In the genomic region with DNA sequence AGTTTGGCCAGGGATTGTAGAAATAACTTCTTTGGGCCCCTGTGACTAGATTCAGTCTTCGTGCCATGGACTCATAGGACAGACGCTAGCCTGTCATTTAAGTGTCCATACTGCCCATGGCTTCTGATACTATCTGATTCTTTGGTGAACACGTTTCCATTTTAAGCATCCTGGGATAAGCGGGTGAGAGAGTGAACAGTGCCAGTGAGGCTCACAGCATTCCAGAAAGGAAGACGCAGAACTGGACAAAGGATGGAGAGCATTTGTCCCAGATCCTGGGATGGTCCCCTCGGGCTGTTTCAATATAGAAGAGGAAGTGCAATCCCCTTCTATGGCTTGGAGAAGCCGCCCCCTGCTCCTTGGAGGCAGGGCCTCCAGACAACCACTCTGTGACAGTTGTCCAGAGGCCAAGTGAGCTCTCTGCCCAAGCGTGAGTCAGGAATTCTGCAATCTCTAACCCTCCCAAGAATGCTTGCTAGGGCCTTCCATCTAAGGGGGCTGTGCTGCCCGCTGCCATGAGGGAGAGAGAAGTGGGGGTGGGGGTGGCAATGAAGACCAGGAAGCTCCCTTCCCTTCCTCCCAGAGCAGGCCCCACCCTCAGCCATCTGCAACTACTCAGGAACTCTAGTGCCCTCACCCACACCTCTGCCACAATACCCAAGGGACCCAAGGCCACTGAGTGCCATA, we compare ENCODE assay signal across 7 mouse cellular contexts. TPM values are rescaled to one million over a fixed set of nuclear protein-coding genes. Genes with fewer than 3 reads are reported as not detected.
DNase-seq lines count a peak whose midpoint lies in the region; ATAC-seq lines count a peak whose summit lies in the region.

No protein-coding gene starts in this region.

- WGBS in embryonic facial prominence, embryonic 10.5 days, result 25% methylated on average over 9 of the region's 9 CpGs
- 7% methylated on average over 9 of the region's 9 CpGs for WGBS in heart, embryonic 12.5 days
- WGBS in limb, embryonic 11.5 days, result 40% methylated on average over 9 of the region's 9 CpGs
- WGBS in midbrain, embryonic 14.5 days, result 26% methylated on average over 9 of the region's 9 CpGs

- no peaks in the 10 kb centered on the region for H3K27me3 ChIP-seq in embryonic facial prominence, embryonic 10.5 days (replicated peaks; ENCODE audit: low read depth, poor library complexity, severe bottlenecking)
- no peaks in the 10 kb centered on the region for H3K27me3 ChIP-seq in heart, embryonic 12.5 days (replicated peaks)
- no peaks in the 10 kb centered on the region for H3K27me3 ChIP-seq in limb, embryonic 11.5 days (ENCODE audit: control insufficient read depth, insufficient read depth, low read length)
- no peaks in the 10 kb centered on the region for H3K27me3 ChIP-seq in midbrain, embryonic 14.5 days (ENCODE audit: control insufficient read depth, insufficient read depth, low read length)

- peak overlapping the region; percentile 52; the same call in 1 of the 2 replicates for H3K9ac ChIP-seq in heart, embryonic 12.5 days
- H3K9ac ChIP-seq in limb, embryonic 11.5 days (ENCODE audit: low read length), result peak overlapping the region; percentile 57
- peak overlapping the region; percentile 31; the same call in 1 of the 2 replicates for H3K9ac ChIP-seq in midbrain, embryonic 14.5 days (replicated peaks; ENCODE audit: low read length)

- no peaks in the 10 kb centered on the region for H3K9me3 ChIP-seq in embryonic facial prominence, embryonic 10.5 days
- no peaks in the 10 kb centered on the region for H3K9me3 ChIP-seq in heart, embryonic 12.5 days (replicated peaks)
- H3K9me3 ChIP-seq in limb, embryonic 11.5 days (ENCODE audit: control insufficient read depth, low read length), result no peaks in the 10 kb centered on the region
- no peaks in the 10 kb centered on the region for H3K9me3 ChIP-seq in midbrain, embryonic 14.5 days (ENCODE audit: control insufficient read depth, low read length)

- peak; percentile 83 for DNase-seq in adrenal gland, adult 2 months
- DNase-seq in embryonic facial prominence, embryonic 10.5 days (ENCODE audit: low spot score), result peak; percentile 36
- no peak for DNase-seq in limb, embryonic 11.5 days (ENCODE audit: low spot score)
- DNase-seq in midbrain, embryonic 14.5 days, result peak; percentile 30
- DNase-seq in thymus, postnatal 4 days, result no peak
- DNase-seq in retina, postnatal 1 day, result no peak

- H3K36me3 ChIP-seq in embryonic facial prominence, embryonic 10.5 days (replicated peaks), result no peaks in the 10 kb centered on the region
- no peaks in the 10 kb centered on the region for H3K36me3 ChIP-seq in heart, embryonic 12.5 days
- H3K36me3 ChIP-seq in limb, embryonic 11.5 days (ENCODE audit: control insufficient read depth, insufficient read depth, low read length), result no peaks in the 10 kb centered on the region
- H3K36me3 ChIP-seq in midbrain, embryonic 14.5 days (ENCODE audit: control insufficient read depth, insufficient read depth, low read length), result no peaks in the 10 kb centered on the region

- H3K27ac ChIP-seq in embryonic facial prominence, embryonic 10.5 days (replicated peaks), result peak overlapping the region; percentile 96
- peak overlapping the region; percentile 99 for H3K27ac ChIP-seq in heart, embryonic 12.5 days (ENCODE audit: poor library complexity, severe bottlenecking)
- peak overlapping the region; percentile 98 for H3K27ac ChIP-seq in limb, embryonic 11.5 days (replicated peaks; ENCODE audit: low read depth, low read length)
- peak overlapping the region; percentile 76 for H3K27ac ChIP-seq in midbrain, embryonic 14.5 days (replicated peaks; ENCODE audit: low read depth, low read length)

- ATAC-seq in heart, embryonic 12.5 days (ENCODE audit: insufficient number of reproducible peaks, low FRiP score), result peak; percentile 20; the same call in 1 of the 2 replicates
- no peak for ATAC-seq in limb, embryonic 11.5 days (ENCODE audit: insufficient number of reproducible peaks, low FRiP score, low TSS enrichment, low read depth)
- no peak for ATAC-seq in midbrain, embryonic 14.5 days (ENCODE audit: low FRiP score, low TSS enrichment)

- peak overlapping the region; percentile 59 for H3K4me2 ChIP-seq in heart, embryonic 12.5 days
- H3K4me2 ChIP-seq in limb, embryonic 11.5 days (ENCODE audit: low read depth, severe bottlenecking), result peak overlapping the region; percentile 48
- H3K4me2 ChIP-seq in midbrain, embryonic 14.5 days (ENCODE audit: low read length), result peak overlapping the region; percentile 14; the same call in 1 of the 2 replicates

- H3K4me3 ChIP-seq in embryonic facial prominence, embryonic 10.5 days, result peak overlapping the region; percentile 45
- peak overlapping the region; percentile 14; the same call in 1 of the 2 replicates for H3K4me3 ChIP-seq in heart, embryonic 12.5 days
- no peak overlapping the region for H3K4me3 ChIP-seq in limb, embryonic 11.5 days (ENCODE audit: low read depth, low read length)
- no peak overlapping the region for H3K4me3 ChIP-seq in midbrain, embryonic 14.5 days (replicated peaks; ENCODE audit: low read depth, low read length)

- peaks cover 90% of the 10 kb centered on the region for H3K4me1 ChIP-seq in embryonic facial prominence, embryonic 10.5 days
- H3K4me1 ChIP-seq in heart, embryonic 12.5 days (replicated peaks), result peaks cover 68% of the 10 kb centered on the region
- peaks cover 41% of the 10 kb centered on the region for H3K4me1 ChIP-seq in limb, embryonic 11.5 days (ENCODE audit: control insufficient read depth, insufficient read depth, low read length)
- H3K4me1 ChIP-seq in midbrain, embryonic 14.5 days (ENCODE audit: control insufficient read depth, insufficient read depth, low read length), result peaks cover 64% of the 10 kb centered on the region

RNA-seq across cellular contexts. Expression of gene Serpinh1, which starts 3.3 kb away (rescaled TPM):
- total RNA-seq in adrenal gland, adult 2 months (2021), result 100 to 1,000 TPM; 276 to 356 TPM
- polyA plus RNA-seq in adrenal gland, adult 2 months (2012; rRNA removed), result 358 and 377 TPM in 2 replicates
- 1,061 and 1,072 TPM in 2 replicates for polyA plus RNA-seq in embryonic facial prominence, embryonic 10.5 days (2016; fragmentation: Nextera tagmentation; extraction: Ambion mirVana)
- polyA plus RNA-seq in heart, embryonic 12.5 days (2016; fragmentation: Nextera tagmentation; extraction: Ambion mirVana), result 1,302 and 1,316 TPM in 2 replicates
- polyA plus RNA-seq in limb, embryonic 11.5 days (2014; fragmentation: Nextera tagmentation; extraction: Ambion mirVana), result 413 and 429 TPM in 2 replicates
- polyA plus RNA-seq in midbrain, embryonic 14.5 days (2014; fragmentation: Nextera tagmentation; extraction: Ambion mirVana), result 61.6 and 89.0 TPM in 2 replicates

RNA-seq across cellular contexts. Expression of gene Gdpd5, which starts 24.8 kb away (rescaled TPM):
- total RNA-seq in adrenal gland, adult 2 months (2021), result 10 to 100 TPM in 1 of 2 experiments, 1 to 10 TPM in 1; 7.2 to 12.9 TPM
- polyA plus RNA-seq in adrenal gland, adult 2 months (2012; rRNA removed), result 26.6 TPM in 2 replicates
- polyA plus RNA-seq in embryonic facial prominence, embryonic 10.5 days (2016; fragmentation: Nextera tagmentation; extraction: Ambion mirVana), result 21.4 TPM in 2 replicates
- polyA plus RNA-seq in heart, embryonic 12.5 days (2016; fragmentation: Nextera tagmentation; extraction: Ambion mirVana), result 28.5 and 28.8 TPM in 2 replicates
- polyA plus RNA-seq in limb, embryonic 11.5 days (2014; fragmentation: Nextera tagmentation; extraction: Ambion mirVana), result 7.9 and 8.5 TPM in 2 replicates
- 38.9 and 40.0 TPM in 2 replicates for polyA plus RNA-seq in midbrain, embryonic 14.5 days (2014; fragmentation: Nextera tagmentation; extraction: Ambion mirVana)

Comparison
In these comparisons a context has a peak if more than half of its experiments do, and no peak if none do; other contexts are left out.
1. DNase-seq: peak in adrenal gland, adult 2 months (single experiment), embryonic facial prominence, embryonic 10.5 days (single experiment) and midbrain, embryonic 14.5 days (single experiment); none in limb, embryonic 11.5 days (single experiment), thymus, postnatal 4 days (single experiment) and retina, postnatal 1 day (single experiment).
2. H3K4me3 ChIP-seq: peak in embryonic facial prominence, embryonic 10.5 days (single experiment) and heart, embryonic 12.5 days (single experiment); none in limb, embryonic 11.5 days (single experiment) and midbrain, embryonic 14.5 days (single experiment).
3. Peak in every context shown above with its lines, with median percentiles within 50 percentile points of each other: H3K27ac ChIP-seq, H3K4me2 ChIP-seq and H3K9ac ChIP-seq.